Mouse (Mus musculus) cerebellum, adult 2 months (tissue): ENCODE measurements around the gene Igsf23.

Source experiments
- CTCF ChIP-seq: fragments of 200-500 bp; IDR thresholded peaks from 2 replicates; pipeline ENCODE4 v1.5.1; 2011; ENCODE audit warnings: low read depth, mild to moderate bottlenecking, control low read depth, low read length, moderate library complexity, borderline replicate concordance; ENCODE audit not compliant: insufficient read depth
- POLR2A ChIP-seq: fragments of 200-500 bp; IDR thresholded peaks from 2 replicates; pipeline ENCODE4 v1.6.1; 2011; ENCODE audit warnings: low read length, control low read depth, borderline replicate concordance; ENCODE audit not compliant: insufficient read depth

- TF ChIP-seq CTCF, result no peak
- no peak for TF ChIP-seq POLR2A
Observed at GRCm38 (mm10) chr7:19971516-19971915, 21.0 kb upstream of the Igsf23 start.
